Mouse (Mus musculus): ENCODE data around the gene Wdr6.

Gene Wdr6

GRCm38 (mm10) chr9:108573774-108574690, 4.5 kb downstream of the Wdr6 start:
- peak; percentile 75 for DNase-seq (ENCODE audit: inconsistent ontology term)

- no peak for DNase-seq (ENCODE audit: inconsistent ontology term)
These were observed 6.2 kb downstream of the Wdr6 start for GRCm38 (mm10) chr9:108572321-108572720.

GRCm38 (mm10) chr9:108571401-108571973, 7.1 kb downstream of the Wdr6 start:
- no peak for DNase-seq (ENCODE audit: inconsistent ontology term)

GRCm38 (mm10) chr9:108570207-108570896, 8.2 kb downstream of the Wdr6 start:
- peak; percentile 75 for DNase-seq (ENCODE audit: inconsistent ontology term)

- peak; percentile 98 for DNase-seq (ENCODE audit: inconsistent ontology term)
These were observed 8.9 kb downstream of the Wdr6 start, which contains the start of gene Dalrd3 for GRCm38 (mm10) chr9:108569381-108570206. Gene Dalrd3, plus strand, starts transcription at chr9:108569886.

- no peak for DNase-seq (ENCODE audit: inconsistent ontology term)
These were observed 10.0 kb downstream of the Wdr6 start for GRCm38 (mm10) chr9:108568511-108568921.

GRCm38 (mm10) chr9:108567931-108568419, 10.6 kb downstream of the Wdr6 start:
- DNase-seq (ENCODE audit: inconsistent ontology term): no peak

GRCm38 (mm10) chr9:108566815-108567776, 11.4 kb downstream of the Wdr6 start, which contains the start of gene Ndufaf3:
Gene Ndufaf3, minus strand, starts transcription at chr9:108567434.
- DNase-seq (ENCODE audit: inconsistent ontology term): peak; percentile 97

- DNase-seq (ENCODE audit: inconsistent ontology term): no peak
These were observed 12.4 kb downstream of the Wdr6 start for GRCm38 (mm10) chr9:108565881-108566814.

- DNase-seq (ENCODE audit: inconsistent ontology term): no peak
These were observed 14.4 kb downstream of the Wdr6 start for GRCm38 (mm10) chr9:108564131-108564530.

- no peak for DNase-seq (ENCODE audit: inconsistent ontology term)
These were observed 14.9 kb downstream of the Wdr6 start for GRCm38 (mm10) chr9:108563671-108564070.

GRCm38 (mm10) chr9:108560227-108560841, 18.2 kb downstream of the Wdr6 start, which contains the start of gene Impdh2:
Gene Impdh2, plus strand, starts transcription at chr9:108560286.
- peak; percentile 93 for DNase-seq (ENCODE audit: inconsistent ontology term)

GRCm38 (mm10) chr9:108559169-108559568, 19.4 kb downstream of the Wdr6 start:
- no peak for DNase-seq (ENCODE audit: inconsistent ontology term)

GRCm38 (mm10) chr9:108546875-108547274, 31.7 kb downstream of the Wdr6 start:
- DNase-seq (ENCODE audit: inconsistent ontology term): no peak

- DNase-seq (ENCODE audit: inconsistent ontology term): no peak
These were observed 32.6 kb downstream of the Wdr6 start for GRCm38 (mm10) chr9:108545986-108546385.

- no peak for DNase-seq (ENCODE audit: inconsistent ontology term)
These were observed 37.7 kb downstream of the Wdr6 start for GRCm38 (mm10) chr9:108540846-108541245.

- no peak for DNase-seq (ENCODE audit: inconsistent ontology term)
These were observed 47.0 kb downstream of the Wdr6 start for GRCm38 (mm10) chr9:108531496-108531895.

- DNase-seq (ENCODE audit: inconsistent ontology term): no peak
These were observed 47.6 kb downstream of the Wdr6 start for GRCm38 (mm10) chr9:108530954-108531353.

Measured in Muller cell, postnatal 12 days (primary cell).